Mouse (Mus musculus) MEL (cell line): ENCODE measurements around the gene Paics. TPM values are rescaled to one million over a fixed set of nuclear protein-coding genes. Genes with fewer than 3 reads are reported as not detected.

Experiments used
- DNase-seq: peaks from one replicate; pipeline ENCODE4 v3.0.0; 2011; ENCODE audit warnings: low read depth, low spot score
- H3K27ac ChIP-seq: 2 replicates; pipeline ENCODE4 v1.5.1; 2012; ENCODE audit warnings: low read depth, mild to moderate bottlenecking, control low read depth, low read length, moderate library complexity; ENCODE audit not compliant: control insufficient read depth
- H3K27me3 ChIP-seq, 2 experiments: fragments of 150-350 bp in 1 of 2; sonication (generic) in 1 of 2; 2 replicates each; pipeline ENCODE4 v1.6.1; 2012; ENCODE audit warnings: low read length in 2 of 2, mild to moderate bottlenecking in 2 of 2, improper control_type of control experiment in 1 of 2, moderate library complexity in 1 of 2; ENCODE audit not compliant: insufficient read depth in 2 of 2, control insufficient read depth in 1 of 2
- H3K36me3 ChIP-seq, 2 experiments: 2 replicates each; pipeline ENCODE4 v1.6.1; 2012 to 2014; ENCODE audit warnings: low read length in 2 of 2, improper control_type of control experiment in 1 of 2, inconsistent platforms in 1 of 2, mild to moderate bottlenecking in 1 of 2; ENCODE audit not compliant: insufficient read depth in 2 of 2, control insufficient read depth in 1 of 2
- H3K4me1 ChIP-seq, 2 experiments: fragments of 150-350 bp in 1 of 2; sonication (generic) in 1 of 2; 2 replicates each; pipeline ENCODE4 v1.6.1; 2012; ENCODE audit warnings: low read length in 2 of 2, improper control_type of control experiment in 1 of 2, mild to moderate bottlenecking in 1 of 2; ENCODE audit not compliant: insufficient read depth in 2 of 2, control insufficient read depth in 1 of 2
- H3K4me3 ChIP-seq, 2 experiments: fragments of 150-350 bp in 1 of 2; sonication (generic) in 1 of 2; 2 replicates each; pipeline ENCODE4 v1.5.1; 2012; ENCODE audit warnings: low read depth in 2 of 2, low read length in 2 of 2, mild to moderate bottlenecking in 2 of 2, moderate library complexity in 2 of 2, control low read depth in 1 of 2, improper control_type of control experiment in 1 of 2; ENCODE audit not compliant: control insufficient read depth in 1 of 2, insufficient read depth in 1 of 2
- H3K79me2 ChIP-seq: 2 replicates; pipeline ENCODE4 v1.6.1; 2012; ENCODE audit warnings: mild to moderate bottlenecking, low read length, moderate library complexity; ENCODE audit not compliant: control insufficient read depth, poor library complexity, insufficient read depth
- H3K9ac ChIP-seq: 2 replicates; pipeline ENCODE4 v1.6.1; 2012; ENCODE audit warnings: low read depth, mild to moderate bottlenecking, control low read depth, low read length, moderate library complexity; ENCODE audit not compliant: control insufficient read depth, poor library complexity, severe bottlenecking
- H3K9me3 ChIP-seq: fragments of 150-350 bp; sonication (generic); replicated peaks from 2 replicates; pipeline ENCODE4 v1.6.1; 2012; ENCODE audit warnings: mild to moderate bottlenecking, low read length, improper control_type of control experiment, moderate library complexity; ENCODE audit not compliant: insufficient read depth
- BHLHE40 ChIP-seq: IDR thresholded peaks from 2 replicates; pipeline ENCODE4 v1.6.1; 2012; ENCODE audit warnings: low read depth, mild to moderate bottlenecking, inconsistent platforms, low read length, improper control_type of control experiment, borderline replicate concordance
- CHD2 ChIP-seq: IDR thresholded peaks from 2 replicates; pipeline ENCODE4 v1.6.1; 2011; ENCODE audit warnings: low read length, improper control_type of control experiment
- CTCF ChIP-seq, 3 experiments: IDR thresholded peaks in 2 of 3; conservative IDR thresholded peaks in 1 of 3; 2 replicates each; pipeline ENCODE4 v1.5.1; 2011 to 2012; ENCODE audit warnings: low read length in 3 of 3, low read depth in 2 of 3, mild to moderate bottlenecking in 2 of 3, improper control_type of control experiment in 1 of 3, inconsistent platforms in 1 of 3, mixed read lengths in 1 of 3, moderate library complexity in 1 of 3; ENCODE audit not compliant: control insufficient read depth in 1 of 3, insufficient read depth in 1 of 3, poor library complexity in 1 of 3, severe bottlenecking in 1 of 3
- ELF1 ChIP-seq: IDR thresholded peaks from 2 replicates; pipeline ENCODE4 v1.6.1; 2014; ENCODE audit warnings: low read depth, mild to moderate bottlenecking, inconsistent platforms, low read length, improper control_type of control experiment, moderate library complexity
- EP300 ChIP-seq, 2 experiments: IDR thresholded peaks; 2 replicates each; pipeline ENCODE4 v1.6.1; 2011; ENCODE audit warnings: improper control_type of control experiment in 2 of 2, low read length in 2 of 2, low read depth in 1 of 2, mild to moderate bottlenecking in 1 of 2
- ETS1 ChIP-seq: IDR thresholded peaks from 2 replicates; pipeline ENCODE4 v1.6.1; 2012; ENCODE audit warnings: low read depth, mild to moderate bottlenecking, inconsistent platforms, low read length, improper control_type of control experiment, moderate library complexity
- GATA1 ChIP-seq: IDR thresholded peaks from 2 replicates; pipeline ENCODE4 v1.6.1; 2011; ENCODE audit warnings: low read depth, low read length, improper control_type of control experiment
- HCFC1 ChIP-seq: IDR thresholded peaks from 2 replicates; pipeline ENCODE4 v1.6.1; 2012; ENCODE audit warnings: low read depth, mild to moderate bottlenecking, inconsistent platforms, low read length, improper control_type of control experiment, moderate library complexity
- JUND ChIP-seq: IDR thresholded peaks from 2 replicates; pipeline ENCODE4 v1.6.1; 2011; ENCODE audit warnings: low read depth, mild to moderate bottlenecking, improper control_type of control experiment, low read length
- KAT2A ChIP-seq: conservative IDR thresholded peaks from 2 replicates; pipeline ENCODE4 v1.6.1; 2012; ENCODE audit warnings: low read depth, low read length, improper control_type of control experiment, inconsistent platforms
- MAX ChIP-seq: IDR thresholded peaks from 2 replicates; pipeline ENCODE4 v1.6.1; 2011; ENCODE audit warnings: low read length, improper control_type of control experiment
- MAZ ChIP-seq: IDR thresholded peaks from 2 replicates; pipeline ENCODE4 v1.6.1; 2012; ENCODE audit warnings: low read depth, mild to moderate bottlenecking, inconsistent platforms, low read length, improper control_type of control experiment
- MEF2A ChIP-seq: IDR thresholded peaks from 2 replicates; pipeline ENCODE4 v1.6.1; 2014; ENCODE audit warnings: low read depth, mild to moderate bottlenecking, inconsistent platforms, low read length, improper control_type of control experiment; ENCODE audit not compliant: poor library complexity, insufficient replicate concordance, severe bottlenecking; ENCODE audit errors: extremely low read depth
- MXI1 ChIP-seq: IDR thresholded peaks from 2 replicates; pipeline ENCODE4 v1.6.1; 2011; ENCODE audit warnings: mild to moderate bottlenecking, low read depth, low read length, improper control_type of control experiment
- MYC ChIP-seq: IDR thresholded peaks from 2 replicates; pipeline ENCODE4 v1.6.1; 2011; ENCODE audit warnings: low read depth, mild to moderate bottlenecking, low read length, improper control_type of control experiment, moderate library complexity
- POLR2A ChIP-seq, 2 experiments: IDR thresholded peaks; 2 replicates each; pipeline ENCODE4 v1.6.1; 2011 to 2012; ENCODE audit warnings: low read length in 2 of 2, mild to moderate bottlenecking in 2 of 2, control low read depth in 1 of 2, improper control_type of control experiment in 1 of 2, low read depth in 1 of 2, moderate library complexity in 1 of 2; ENCODE audit not compliant: control insufficient read depth in 1 of 2, insufficient read depth in 1 of 2, poor library complexity in 1 of 2
- POLR2AphosphoS2 ChIP-seq: IDR thresholded peaks from 2 replicates; pipeline ENCODE4 v1.6.1; 2011; ENCODE audit warnings: low read length, improper control_type of control experiment
- POLR2AphosphoS5 ChIP-seq: IDR thresholded peaks from 2 replicates; pipeline ENCODE4 v1.6.1; 2012; ENCODE audit warnings: low read depth, borderline replicate concordance, mild to moderate bottlenecking, inconsistent platforms, low read length, moderate library complexity, mixed read lengths
- RAD21 ChIP-seq: IDR thresholded peaks from 2 replicates; pipeline ENCODE4 v1.6.1; 2011; ENCODE audit warnings: mild to moderate bottlenecking, low read depth, low read length, improper control_type of control experiment
- SIN3A ChIP-seq: IDR thresholded peaks from 2 replicates; pipeline ENCODE4 v1.6.1; 2012; ENCODE audit warnings: low read length, improper control_type of control experiment, inconsistent platforms
- SMC3 ChIP-seq: IDR thresholded peaks from 2 replicates; pipeline ENCODE4 v1.6.1; 2011; ENCODE audit warnings: low read depth, low read length, improper control_type of control experiment
- TAL1 ChIP-seq: IDR thresholded peaks from 2 replicates; pipeline ENCODE4 v1.6.1; 2012; ENCODE audit warnings: mild to moderate bottlenecking, inconsistent platforms, low read length, moderate library complexity, mixed read lengths
- UBTF ChIP-seq: IDR thresholded peaks from 2 replicates; pipeline ENCODE4 v1.6.1; 2012; ENCODE audit warnings: low read depth, mild to moderate bottlenecking, inconsistent platforms, low read length, improper control_type of control experiment, moderate library complexity, borderline replicate concordance; ENCODE audit not compliant: insufficient read depth
- USF1 ChIP-seq: IDR thresholded peaks from 2 replicates; pipeline ENCODE4 v1.6.1; 2014; ENCODE audit warnings: low read depth, mild to moderate bottlenecking, inconsistent platforms, low read length, improper control_type of control experiment, moderate library complexity
- ZC3H11A ChIP-seq: IDR thresholded peaks from 2 replicates; pipeline ENCODE4 v1.6.1; 2012; ENCODE audit warnings: low read depth, mild to moderate bottlenecking, inconsistent platforms, low read length, improper control_type of control experiment
- ZKSCAN1 ChIP-seq: IDR thresholded peaks from 2 replicates; pipeline ENCODE4 v1.6.1; 2012; ENCODE audit warnings: low read depth, mild to moderate bottlenecking, inconsistent platforms, low read length, improper control_type of control experiment, moderate library complexity
- ZMIZ1 ChIP-seq: IDR thresholded peaks from 2 replicates; pipeline ENCODE4 v1.6.1; 2012; ENCODE audit warnings: low read depth, mild to moderate bottlenecking, inconsistent platforms, low read length, improper control_type of control experiment, moderate library complexity
- polyA plus RNA-seq, 2 experiments: library from polyadenylated mRNA; stranded (reverse) in 1 of 2; unstranded in 1 of 2; fragments of >175 nt in 1 of 2; fragments of >200 nt in 1 of 2; gene quantifications; 2 replicates each; pipeline versions ENCODE4 v1.2.1 to v1.2.4; 2012; ENCODE audit warnings: low replicate concordance in 2 of 2, low read depth in 1 of 2; ENCODE audit not compliant: insufficient read length in 2 of 2, insufficient read depth in 1 of 2, missing spikeins in 1 of 2
- total RNA-seq: library from RNA; depleted of rRNA; stranded (reverse); fragments of 300-350 nt; gene quantifications from 2 replicates; pipeline ENCODE4 v1.2.3, GENCODE M21; 2012

Gene Paics
- total and polyA plus RNA-seq, 3 experiments: 222 to 434 (median 266) TPM

GRCm38 (mm10) chr5:76998416-76998815 lies 47.3 kb downstream of the Paics start:
- Histone ChIP-seq H3K79me2 (no peaks in the 10 kb centered on the region), H3K9ac (no peak overlapping the region), H3K4me1 (peaks cover under 1 to 2% of the 10 kb centered on the region in 2 experiments; a peak in 2 of 4 replicates), H3K4me3 (no peak overlapping the region), H3K36me3 (peaks cover 8 to 40% of the 10 kb centered on the region in 2 experiments), H3K27ac (no peak overlapping the region), H3K9me3 (no peaks in the 10 kb centered on the region), H3K27me3 (no peaks in the 10 kb centered on the region)
- no peak for TF ChIP-seq CHD2
- no peak for TF ChIP-seq BHLHE40
- TF ChIP-seq POLR2AphosphoS5: no peak
- TF ChIP-seq GATA1: no peak
- no peak for TF ChIP-seq KAT2A
- TF ChIP-seq MAX: no peak
- TF ChIP-seq SMC3: peak; percentile 74
- TF ChIP-seq CTCF (IDR thresholded peaks at IDR 0.05 in 2 of 3, conservative IDR thresholded peaks at IDR 0.05 in 1 of 3; ENCODE audit: control insufficient read depth in 1 of 3, insufficient read depth in 1 of 3, low read depth in 2 of 3, low read length in 3 of 3, poor library complexity in 1 of 3, severe bottlenecking in 1 of 3): peak in 2 of 3 experiments; percentile 37 to 76; a peak in 3 of 6 replicates
- no peak for TF ChIP-seq TAL1
- TF ChIP-seq HCFC1: no peak
- TF ChIP-seq SIN3A: no peak
- no peak for TF ChIP-seq UBTF
- no peak for TF ChIP-seq ZKSCAN1
- no peak for TF ChIP-seq USF1
- no peak for TF ChIP-seq POLR2A (IDR thresholded peaks at IDR 0.05; ENCODE audit: control insufficient read depth in 1 of 2, insufficient read depth in 1 of 2, low read depth in 1 of 2, low read length in 2 of 2, poor library complexity in 1 of 2)
- TF ChIP-seq POLR2AphosphoS2: no peak
- TF ChIP-seq MXI1: no peak
- TF ChIP-seq RAD21: peak; percentile 71
- TF ChIP-seq EP300 (IDR thresholded peaks at IDR 0.05; ENCODE audit: low read depth in 1 of 2, low read length in 2 of 2): no peak
- no peak for TF ChIP-seq MYC
- TF ChIP-seq ZMIZ1: no peak
- TF ChIP-seq ZC3H11A: peak; percentile 50; the same call in 1 of the 2 replicates
- TF ChIP-seq MAZ: no peak
- no peak for TF ChIP-seq MEF2A
- TF ChIP-seq JUND: no peak
- no peak for TF ChIP-seq ELF1
- no peak for TF ChIP-seq ETS1
- peak; percentile 60 for DNase-seq
